Mouse (Mus musculus) spleen, postnatal 36 days (tissue): Measurements from ENCODE around the gene Cops2.

Source experiments
- DNase-seq, 2 experiments: peaks; one replicate each; pipeline ENCODE4 v3.0.0; 2022; ENCODE audit warnings: low spot score in 2 of 2, mixed read lengths in 1 of 2

Cops2 gene

DNA sequence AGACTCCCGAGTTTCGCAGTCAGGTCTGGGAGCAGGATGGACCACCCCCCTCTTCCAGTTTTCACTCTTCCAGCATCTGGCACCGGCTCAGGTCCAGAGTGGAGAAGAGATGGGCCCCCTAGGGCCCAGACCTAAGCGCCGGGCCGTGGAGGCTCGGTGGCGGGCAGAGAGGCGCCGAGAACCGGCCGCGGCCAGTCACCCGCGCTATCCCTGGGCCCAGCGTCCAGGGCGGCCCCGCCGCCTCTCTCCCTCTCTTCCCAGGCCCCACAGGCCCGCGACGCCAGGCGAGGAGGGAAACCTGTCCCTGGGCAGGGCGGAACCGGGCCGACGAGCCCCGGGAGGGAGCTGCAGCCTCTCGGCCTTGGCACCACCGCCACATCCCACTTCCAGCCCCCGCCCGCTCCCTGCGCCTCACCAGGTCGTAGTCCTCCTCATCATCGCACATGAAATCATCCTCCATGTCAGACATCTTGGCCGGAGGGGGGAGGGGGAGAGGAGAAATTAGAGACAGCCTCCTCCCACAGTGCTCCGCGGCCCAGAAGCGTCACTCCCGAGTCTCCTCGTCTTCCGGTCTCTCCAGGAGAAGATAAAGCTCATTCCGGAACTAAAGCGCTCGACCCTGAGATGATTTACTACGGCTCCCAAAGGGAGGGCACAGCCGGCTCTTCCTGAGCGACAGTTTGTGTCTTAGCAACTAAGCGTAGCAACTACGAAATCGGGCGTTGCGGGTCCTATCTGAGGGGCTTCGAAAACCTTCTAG is at the start of gene Cops2, which contains the start of gene Galk2:
TSS of gene Cops2 (minus strand) at position 619 of the 760 bp plus-strand sequence.
TSS of gene Galk2 (plus strand) at position 589 of the 760 bp plus-strand sequence.
- DNase-seq = peak; percentile 91 to 95

DNA sequence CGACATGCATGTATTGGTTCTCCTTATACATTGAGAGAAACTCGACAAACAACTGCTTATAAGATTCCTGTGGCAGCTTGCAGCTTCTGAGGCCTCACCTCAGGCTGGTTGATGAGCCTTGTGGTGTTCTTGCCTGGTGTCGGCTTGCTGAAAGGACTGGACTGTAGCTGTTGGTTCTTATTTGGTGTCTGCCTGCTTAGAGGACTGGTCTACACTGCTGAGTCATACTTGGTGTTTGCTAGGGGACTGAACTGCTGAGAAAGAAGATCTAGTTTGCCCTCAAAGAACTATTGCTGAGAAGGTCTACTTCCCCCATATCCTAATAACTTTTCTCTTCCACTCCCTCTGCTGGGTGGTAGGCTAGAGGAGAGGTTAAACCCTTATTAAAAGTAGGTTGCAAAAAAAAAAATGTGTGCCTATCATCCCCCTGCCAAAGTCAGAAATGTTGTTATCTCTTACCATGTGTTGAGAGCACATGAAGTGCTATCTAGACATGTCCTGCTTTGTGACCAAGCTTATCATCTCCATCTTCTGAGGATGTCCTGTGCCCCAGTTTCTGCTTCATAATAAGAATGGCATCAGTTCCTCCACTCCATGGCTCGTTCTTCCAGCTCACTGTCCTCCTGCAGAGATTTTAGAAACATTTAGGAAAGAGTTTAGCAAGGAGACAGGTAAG is 48.8 kb upstream of the Cops2 start:
- DNase-seq = no peak

DNA sequence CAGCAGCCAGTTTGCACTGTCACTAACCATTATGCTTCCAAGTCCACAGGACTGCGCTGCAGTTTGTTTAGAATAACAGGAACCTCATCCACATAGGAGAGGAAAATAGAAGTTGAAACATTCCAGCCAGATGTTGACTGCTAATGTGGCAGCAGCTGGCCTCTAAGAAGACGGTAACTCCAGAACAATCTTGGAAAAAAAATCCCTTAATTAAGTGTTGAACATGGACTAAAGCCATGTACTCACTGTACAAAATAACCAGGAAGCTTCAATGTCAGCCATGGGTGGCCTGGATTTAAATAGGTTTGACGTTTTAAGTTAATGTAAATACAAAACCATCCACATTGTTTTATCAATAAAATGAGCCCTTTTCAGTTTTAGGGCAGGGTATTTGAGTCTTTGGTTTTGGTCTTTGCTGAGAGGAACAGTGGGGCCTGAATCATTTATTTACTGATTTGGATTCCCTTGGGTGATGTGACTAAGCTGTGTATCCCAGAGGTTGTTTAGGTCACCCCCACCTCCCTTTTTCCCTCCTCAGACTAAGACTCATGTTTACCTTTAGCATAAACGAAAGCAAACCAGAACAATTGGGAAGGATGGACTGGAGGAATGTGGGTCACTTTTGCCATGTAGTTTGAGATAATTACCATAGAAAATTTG is 47.6 kb upstream of the Cops2 start:
- DNase-seq = no peak

- DNase-seq = no peak
Measured at GRCm38 (mm10) chr2:125901426-125901825, 42.5 kb upstream of the Cops2 start.

DNA sequence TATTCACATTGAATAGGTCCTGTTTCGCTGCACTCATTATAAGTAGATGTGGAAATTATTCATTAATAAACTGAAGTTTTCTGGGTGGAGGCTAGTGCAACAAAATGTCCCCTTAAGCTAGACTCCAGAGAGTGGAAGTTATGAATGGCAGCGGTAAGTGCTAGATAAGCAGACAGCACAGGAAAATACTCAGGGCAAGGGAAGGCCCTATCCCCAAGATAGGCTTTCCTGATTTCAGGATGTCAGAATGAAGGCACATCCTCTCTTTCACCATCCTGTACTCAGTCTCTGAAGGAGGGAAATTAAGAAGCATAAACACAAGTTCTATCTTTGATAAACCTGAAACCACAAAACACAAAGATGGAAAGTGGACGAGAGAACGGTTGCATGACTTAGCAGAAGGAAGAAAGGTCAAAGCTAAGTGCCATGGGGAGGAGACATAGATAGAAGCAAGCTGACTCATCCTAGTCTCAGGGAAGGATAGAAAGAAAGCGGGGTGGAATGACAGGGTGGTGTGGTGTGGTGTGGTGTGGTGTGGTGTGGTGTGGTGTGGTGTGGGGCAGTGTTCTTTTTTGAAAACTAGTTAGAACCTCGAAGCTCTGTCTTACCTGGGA is 42.0 kb upstream of the Cops2 start:
- no peak for DNase-seq

DNA sequence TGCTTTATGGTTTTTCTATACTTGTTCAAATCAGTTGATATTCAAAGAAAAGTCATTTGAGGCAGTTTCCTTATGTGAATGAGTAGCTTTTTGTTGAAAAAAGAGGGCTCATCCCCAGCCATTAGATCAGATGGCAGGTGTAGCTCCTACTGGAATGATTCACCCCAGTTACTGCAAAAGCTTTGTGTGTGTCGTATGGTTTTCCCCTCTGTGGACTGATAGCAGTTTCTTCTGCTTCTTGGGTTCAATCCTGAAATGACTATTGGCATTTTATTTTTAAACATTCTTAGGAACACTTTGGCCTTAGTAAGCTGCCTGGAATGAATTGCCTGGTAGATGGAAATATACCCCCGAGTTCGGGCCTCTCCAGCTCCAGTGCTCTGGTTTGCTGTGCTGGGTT is 37.4 kb upstream of the Cops2 start:
- DNase-seq = no peak

DNA sequence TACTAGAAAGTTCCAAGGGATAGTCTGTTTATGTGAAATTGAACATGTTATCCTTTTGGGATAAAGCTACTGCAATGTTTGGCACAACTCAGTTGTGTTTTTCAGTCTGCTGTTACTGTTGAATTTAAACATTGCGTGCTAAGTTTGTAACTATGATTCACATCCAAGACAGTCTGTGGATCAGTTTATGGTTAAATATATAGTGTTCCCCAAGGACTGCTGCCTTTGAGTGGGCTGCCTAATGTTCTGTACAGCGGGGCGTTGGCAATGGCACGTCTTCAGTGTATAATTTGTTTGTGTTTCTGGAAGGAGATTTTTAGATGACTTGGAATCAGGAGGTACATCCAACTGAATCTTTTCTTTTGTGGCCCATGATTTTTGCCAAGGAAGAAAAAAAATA is 36.2 kb upstream of the Cops2 start:
- no peak for DNase-seq

DNA sequence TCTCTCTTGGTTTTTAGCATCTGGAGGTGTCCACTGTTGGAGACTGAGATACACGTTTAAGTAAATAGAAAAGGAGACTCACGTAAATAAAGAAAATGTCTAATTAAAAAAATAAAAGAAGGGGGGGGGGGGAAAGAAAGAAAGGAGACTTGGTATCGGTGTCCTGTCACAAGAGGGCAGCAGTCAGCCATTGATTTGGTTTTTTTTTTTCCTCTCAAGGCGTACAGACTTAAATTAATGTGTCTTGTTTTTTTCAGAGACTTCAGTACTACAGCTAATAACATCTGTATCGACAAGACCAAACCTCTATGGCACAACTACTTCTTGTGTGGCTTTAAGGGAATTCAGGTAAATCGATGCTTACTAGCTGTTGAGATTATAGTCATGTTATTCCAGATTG is 34.2 kb upstream of the Cops2 start:
- DNase-seq = no peak

GRCm38 (mm10) chr2:125885891-125886576 is 27.1 kb upstream of the Cops2 start:
- no peak for DNase-seq

GRCm38 (mm10) chr2:125870159-125870558 is 11.2 kb upstream of the Cops2 start:
- no peak for DNase-seq

- no peak for DNase-seq
Measured at GRCm38 (mm10) chr2:125868301-125868700, 9.4 kb upstream of the Cops2 start.

GRCm38 (mm10) chr2:125866058-125866740 is 7.3 kb upstream of the Cops2 start:
- peak; percentile 62 to 63 for DNase-seq

- DNase-seq = no peak
Measured at GRCm38 (mm10) chr2:125865585-125865984, 6.6 kb upstream of the Cops2 start.

- no peak for DNase-seq
Measured at GRCm38 (mm10) chr2:125864551-125864950, 5.6 kb upstream of the Cops2 start.

DNA sequence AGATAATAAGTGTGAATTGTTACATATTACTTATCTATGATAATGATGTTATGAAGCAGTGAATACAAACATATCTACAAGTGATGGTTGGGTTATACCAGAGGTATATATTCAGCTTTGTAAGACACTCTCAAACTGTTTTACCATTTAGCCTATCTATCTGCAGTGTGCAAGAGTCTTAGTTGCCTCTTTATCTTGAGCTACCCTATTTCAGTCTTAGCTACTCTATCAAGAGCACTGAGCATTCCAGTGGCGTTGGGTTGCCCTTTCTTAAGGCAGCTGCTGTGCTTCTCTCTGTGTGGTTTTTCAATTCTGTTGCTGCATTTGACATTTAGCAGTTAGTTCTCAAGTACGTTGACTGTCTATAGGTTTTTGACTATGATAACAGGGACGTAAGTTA is 4.9 kb upstream of the Cops2 start:
- DNase-seq = no peak

DNA sequence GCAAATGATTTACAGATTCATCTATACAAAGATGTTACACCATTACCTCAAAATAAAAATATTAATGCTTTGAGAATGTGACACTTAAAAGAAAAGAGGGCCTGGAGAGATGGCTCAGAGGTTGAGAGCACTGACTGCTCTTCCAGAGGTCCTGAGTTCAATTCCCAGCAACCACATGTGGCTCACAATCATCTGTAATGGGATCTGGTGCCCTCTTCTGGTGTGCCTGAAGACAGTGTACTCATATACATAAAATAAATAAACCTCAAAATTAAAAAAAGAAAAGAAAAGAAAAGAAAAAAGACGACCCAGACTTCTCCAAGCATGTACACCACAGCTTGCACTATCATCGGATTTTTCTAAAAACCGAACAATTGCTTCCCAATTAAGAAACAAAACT is 1.2 kb downstream of the Cops2 start:
- DNase-seq = no peak

DNA sequence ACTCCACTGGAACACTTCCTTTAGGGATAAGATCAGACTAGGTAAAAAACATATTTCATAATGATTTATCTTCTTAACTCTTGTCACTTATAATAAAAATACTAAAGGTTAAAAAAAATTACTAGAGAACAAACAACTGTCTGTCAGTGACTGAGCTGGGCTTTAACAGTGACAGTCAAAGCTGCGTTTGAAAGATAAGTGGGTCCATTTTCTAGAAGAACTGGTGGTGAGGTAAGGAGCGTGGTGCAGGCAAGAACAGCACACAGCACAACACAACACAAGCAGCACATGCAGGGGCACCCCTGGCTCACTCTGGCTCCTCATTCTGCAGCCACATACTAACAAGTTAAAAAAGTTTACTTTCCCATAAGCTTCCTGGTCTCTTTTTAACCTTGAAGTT is 7.7 kb downstream of the Cops2 start:
- no peak for DNase-seq

- DNase-seq = no peak
Measured at GRCm38 (mm10) chr2:125838708-125839284, 20.1 kb downstream of the Cops2 start.

GRCm38 (mm10) chr2:125838091-125838490 is 20.8 kb downstream of the Cops2 start:
- no peak for DNase-seq

DNA sequence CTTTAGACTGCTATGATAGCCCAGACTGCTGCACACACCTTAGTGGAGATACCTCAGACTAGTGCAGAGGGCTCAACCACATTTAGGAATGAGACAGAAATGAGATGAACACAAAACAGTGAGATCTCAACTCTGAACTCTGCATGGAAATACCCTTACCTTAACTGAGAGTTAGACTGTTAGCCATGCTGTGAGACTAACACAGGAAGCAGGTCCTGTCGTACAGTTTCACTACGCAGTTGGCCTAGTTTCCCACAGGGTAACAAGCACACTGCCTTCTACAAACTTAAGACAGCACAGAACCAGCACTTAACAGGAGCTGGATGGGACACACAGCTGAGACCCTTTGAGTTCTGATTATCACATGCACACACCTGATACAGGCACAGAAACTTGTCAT is 29.0 kb downstream of the Cops2 start:
- DNase-seq = no peak

GRCm38 (mm10) chr2:125827898-125828297 is 31.0 kb downstream of the Cops2 start:
- no peak for DNase-seq
